Mouse (Mus musculus) adrenal gland, postnatal 10 days (tissue): ENCODE results near the gene Ric1. TPM values are rescaled to one million over a fixed set of nuclear protein-coding genes. Genes with fewer than 3 reads are reported as not detected.

Source experiments
- DNase-seq: peaks from one replicate; pipeline ENCODE4 v3.0.0; 2021; ENCODE audit warnings: mixed read lengths
- long read RNA-seq, 2 experiments: library from polyadenylated mRNA; stranded (forward); transcript quantifications; one replicate each; pipeline ENCODE4 v2.0.0; 2021
- total RNA-seq, 2 experiments: library from RNA; stranded (reverse); gene quantifications; 2 replicates each; pipeline ENCODE4 v1.2.3; 2021

The Ric1 gene
- 10 to 100 TPM; 51.9 to 57.6 TPM for total RNA-seq
- long read RNA-seq, experiment 1, full-length matches to known transcripts = 3 of 4 reads
- long read RNA-seq, experiment 1, partial matches to known transcripts = 0 of 4 reads
- long read RNA-seq, experiment 1, other reads (novel, unspliced or antisense) = 1 of 4 reads
- long read RNA-seq, experiment 2, full-length matches to known transcripts = 4 of 9 reads
- long read RNA-seq, experiment 2, partial matches to known transcripts = 2 of 9 reads
- long read RNA-seq, experiment 2, other reads (novel, unspliced or antisense) = 3 of 9 reads

DNA sequence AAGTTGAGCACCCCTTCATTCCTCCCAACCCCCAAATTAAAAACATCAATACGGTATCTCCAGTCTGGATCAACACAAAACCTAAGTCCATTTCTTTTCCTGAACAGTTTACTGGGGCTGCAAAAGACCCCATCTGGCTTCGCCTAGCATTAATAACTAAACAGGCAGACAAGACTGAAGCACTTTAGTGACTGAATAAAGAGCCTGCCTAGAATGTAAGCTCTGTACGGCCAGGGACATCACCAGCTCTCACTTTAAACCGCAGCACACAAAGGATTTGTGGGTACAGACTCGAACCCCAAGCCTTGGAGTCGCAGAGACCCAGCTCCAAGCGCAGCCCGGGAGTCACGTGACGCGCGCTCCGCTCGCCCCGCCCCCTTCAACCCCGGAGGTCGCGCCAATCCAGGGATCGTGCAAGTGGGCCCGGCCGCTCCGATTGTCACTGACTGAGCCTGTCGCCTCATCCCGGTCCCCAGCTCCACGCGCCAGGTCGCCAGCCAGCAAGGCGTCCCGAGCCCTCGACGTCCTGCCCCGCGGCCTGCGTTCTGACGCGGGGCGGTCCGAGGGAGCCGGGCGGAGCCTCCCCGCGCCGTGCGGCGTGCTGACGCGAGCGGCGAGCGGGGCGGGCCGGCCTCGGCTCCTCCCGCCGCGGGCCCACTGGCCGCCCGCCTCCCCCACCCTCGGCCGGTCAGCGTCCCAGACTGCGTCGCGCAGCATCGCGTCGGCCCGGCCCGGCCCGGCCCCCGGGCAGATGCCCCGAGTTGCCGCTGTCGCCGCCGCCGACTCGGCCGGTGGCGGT, at the start of gene Ric1:
TSS of gene Ric1 (plus strand) at position 646 of the 799 bp plus-strand sequence.
- DNase-seq = peak; percentile 93

- no peak for DNase-seq
Measured at GRCm38 (mm10) chr19:29472424-29472823, 49.7 kb upstream of the Ric1 start.

DNA sequence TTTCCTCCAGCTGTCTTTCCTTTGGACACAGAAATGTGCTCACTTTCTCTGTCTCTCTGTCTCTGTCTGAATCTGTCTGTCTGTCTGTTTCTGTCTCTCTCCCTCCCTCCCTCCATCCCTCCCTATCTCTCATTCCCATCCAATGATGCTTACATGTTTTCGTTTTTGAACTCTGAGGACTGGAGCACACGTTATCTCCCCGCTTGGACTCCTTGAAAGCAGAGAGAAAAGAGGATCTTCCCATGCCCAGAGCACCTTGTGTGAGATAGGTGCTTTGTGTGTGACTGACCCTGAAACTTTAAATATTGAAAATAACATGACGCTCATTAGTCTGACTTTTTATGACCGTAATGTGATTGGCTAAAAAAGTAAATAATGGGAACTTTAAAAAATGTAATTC, 49.1 kb upstream of the Ric1 start:
- DNase-seq = no peak

GRCm38 (mm10) chr19:29474803-29475202, 47.3 kb upstream of the Ric1 start:
- no peak for DNase-seq

GRCm38 (mm10) chr19:29475210-29475620, 46.9 kb upstream of the Ric1 start:
- DNase-seq = no peak

- DNase-seq = no peak
Measured at GRCm38 (mm10) chr19:29478598-29478997, 43.5 kb upstream of the Ric1 start.

DNA sequence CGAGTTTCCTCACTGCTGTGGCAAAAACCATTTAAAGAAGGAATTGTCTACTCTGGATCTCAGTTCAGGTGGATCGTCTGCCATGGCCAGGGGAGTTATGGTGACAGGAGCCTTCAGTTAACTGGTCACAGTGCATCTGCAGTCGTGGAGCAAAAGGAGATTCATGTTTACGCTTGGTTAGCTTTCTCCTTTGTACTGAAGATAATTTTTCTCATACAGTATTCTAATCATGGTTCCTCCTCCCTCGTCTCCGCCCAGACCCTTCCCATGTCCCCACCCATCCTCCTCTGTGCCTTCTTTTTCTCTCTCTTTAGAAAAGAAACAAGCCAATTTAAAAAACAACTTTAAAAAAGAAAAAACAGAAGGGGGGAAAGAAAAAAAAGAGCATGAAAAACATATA, 40.5 kb upstream of the Ric1 start:
- DNase-seq = no peak

GRCm38 (mm10) chr19:29482148-29482547, 39.9 kb upstream of the Ric1 start:
- no peak for DNase-seq

GRCm38 (mm10) chr19:29482637-29483036, 39.4 kb upstream of the Ric1 start:
- DNase-seq = no peak

- no peak for DNase-seq
Measured at GRCm38 (mm10) chr19:29483386-29483785, 38.7 kb upstream of the Ric1 start.

- DNase-seq = no peak
Measured at GRCm38 (mm10) chr19:29484537-29484936, 37.5 kb upstream of the Ric1 start.

DNA sequence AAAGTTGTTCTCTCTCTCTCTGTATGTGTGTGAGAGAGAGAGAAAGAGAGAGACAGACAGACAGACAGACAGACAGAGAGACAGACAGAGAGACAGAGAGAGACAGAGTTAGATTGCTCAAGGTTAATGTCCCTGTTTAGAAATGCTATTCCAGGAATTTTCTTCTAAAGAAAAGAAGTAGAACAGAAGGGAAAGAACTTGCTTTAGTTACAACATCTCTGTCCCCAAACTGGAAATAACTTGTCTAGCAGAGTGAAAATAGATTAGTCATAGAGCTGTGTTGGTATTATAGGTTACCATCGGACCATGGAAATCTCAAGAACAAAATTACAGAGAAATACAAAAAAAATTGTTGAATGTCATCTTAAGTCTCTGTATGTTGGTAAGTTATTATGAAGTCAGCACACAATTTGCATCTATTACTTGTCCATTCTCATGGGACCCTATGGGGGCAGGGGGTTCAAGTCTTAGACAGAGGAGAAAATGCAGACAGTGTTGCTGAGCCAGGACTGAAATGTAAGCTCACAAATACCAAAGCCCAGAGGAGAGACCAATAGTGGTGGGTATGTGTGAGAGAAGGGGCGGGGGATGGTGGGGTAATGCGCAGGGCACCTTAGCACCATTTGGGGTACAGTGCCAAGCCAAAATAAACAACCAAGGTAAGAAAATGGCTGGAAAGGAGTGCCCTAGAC, 36.7 kb upstream of the Ric1 start:
- no peak for DNase-seq

DNA sequence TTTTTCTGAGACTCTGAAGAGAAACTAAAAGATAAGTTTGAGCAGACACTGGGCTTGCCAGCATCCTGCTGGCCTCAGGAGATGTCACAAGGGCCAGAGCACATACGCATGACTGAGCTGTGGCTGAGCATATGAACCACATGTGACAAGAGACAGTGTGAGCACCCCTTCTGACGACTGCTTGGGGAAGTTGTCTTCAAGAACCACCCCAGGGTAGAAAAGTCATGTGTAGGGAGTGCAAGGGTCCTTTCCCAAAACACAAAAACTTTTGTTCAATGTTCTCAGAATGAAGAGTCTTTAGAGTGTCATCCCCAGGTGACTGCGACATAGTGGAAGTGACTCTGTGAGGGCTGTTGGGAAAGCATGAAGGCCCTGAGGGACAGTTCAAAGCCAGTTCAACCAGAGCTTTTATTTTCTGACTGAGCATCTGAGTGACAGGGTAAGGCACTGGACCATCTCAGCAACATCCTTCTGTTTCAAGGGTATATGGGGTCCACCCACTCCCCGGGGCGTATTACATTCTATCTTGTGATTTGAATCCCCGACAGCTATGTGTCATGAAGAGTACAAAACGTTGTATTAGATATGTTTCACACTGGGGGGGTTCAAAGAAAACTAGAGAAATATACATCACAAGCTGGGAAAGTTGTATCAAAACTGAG, 35.4 kb upstream of the Ric1 start:
- DNase-seq = no peak

DNA sequence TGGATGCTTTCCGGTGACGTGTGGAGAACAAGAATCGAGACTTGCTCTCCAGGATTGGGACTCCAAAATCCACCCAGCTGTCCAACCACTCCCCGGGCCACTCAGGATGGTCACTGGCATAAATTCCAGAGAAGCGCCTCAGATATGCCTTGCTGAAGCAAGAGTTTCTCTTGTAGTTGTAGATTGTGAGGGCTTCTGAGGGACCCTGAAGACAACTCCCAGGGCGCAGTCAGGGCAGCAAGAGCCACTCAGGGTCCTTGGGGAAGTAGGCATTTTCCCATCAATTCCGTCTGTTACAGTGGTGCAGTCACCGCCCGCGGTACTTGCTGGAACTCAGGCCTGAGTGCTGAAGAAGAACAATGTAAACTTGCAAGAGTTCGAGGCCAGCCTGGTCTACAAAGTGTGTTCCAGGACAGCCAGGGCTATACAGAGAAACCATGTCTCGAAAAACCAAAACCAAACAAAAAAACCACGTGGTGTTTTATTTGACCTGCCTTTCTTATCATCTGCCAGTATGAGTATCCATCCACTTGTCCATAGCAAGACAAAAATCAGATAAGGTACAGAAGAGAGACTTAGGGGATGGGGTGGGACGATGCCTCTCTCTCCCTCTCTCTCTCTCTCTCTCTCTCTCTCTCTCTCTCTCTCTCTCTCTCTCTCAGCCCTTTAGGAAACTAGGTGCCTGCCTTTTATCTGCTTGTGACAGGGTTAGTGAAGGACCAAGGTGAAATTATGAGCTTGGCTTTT, 34.6 kb upstream of the Ric1 start:
- DNase-seq = no peak

GRCm38 (mm10) chr19:29488073-29488390, 34.0 kb upstream of the Ric1 start:
- DNase-seq = no peak

GRCm38 (mm10) chr19:29488420-29488819, 33.7 kb upstream of the Ric1 start:
- DNase-seq = no peak

GRCm38 (mm10) chr19:29489785-29490284, 32.2 kb upstream of the Ric1 start:
- peak; percentile 56 for DNase-seq

GRCm38 (mm10) chr19:29491467-29491866, 30.6 kb upstream of the Ric1 start:
- DNase-seq = no peak

DNA sequence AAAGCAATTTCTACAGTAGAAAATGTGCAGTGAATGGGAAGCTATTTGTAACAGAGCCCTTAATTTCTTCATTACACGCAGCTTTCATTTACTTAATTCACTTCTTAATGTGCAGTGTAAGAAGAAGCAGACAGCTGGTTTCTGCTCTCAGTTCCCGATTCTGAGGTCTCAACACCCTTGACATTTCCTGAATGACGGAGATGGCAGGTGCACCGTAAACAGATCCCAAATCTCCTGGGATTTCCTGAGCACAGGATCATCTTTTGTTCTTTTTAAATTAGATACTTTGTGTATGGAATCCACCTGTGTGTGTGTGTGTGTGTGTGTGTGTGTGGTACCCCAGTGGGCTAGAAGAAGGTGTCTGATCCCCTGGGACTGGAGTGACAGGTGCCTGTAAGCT, 27.6 kb upstream of the Ric1 start:
- no peak for DNase-seq

GRCm38 (mm10) chr19:29496001-29496597, 26.0 kb upstream of the Ric1 start:
- DNase-seq = no peak

DNA sequence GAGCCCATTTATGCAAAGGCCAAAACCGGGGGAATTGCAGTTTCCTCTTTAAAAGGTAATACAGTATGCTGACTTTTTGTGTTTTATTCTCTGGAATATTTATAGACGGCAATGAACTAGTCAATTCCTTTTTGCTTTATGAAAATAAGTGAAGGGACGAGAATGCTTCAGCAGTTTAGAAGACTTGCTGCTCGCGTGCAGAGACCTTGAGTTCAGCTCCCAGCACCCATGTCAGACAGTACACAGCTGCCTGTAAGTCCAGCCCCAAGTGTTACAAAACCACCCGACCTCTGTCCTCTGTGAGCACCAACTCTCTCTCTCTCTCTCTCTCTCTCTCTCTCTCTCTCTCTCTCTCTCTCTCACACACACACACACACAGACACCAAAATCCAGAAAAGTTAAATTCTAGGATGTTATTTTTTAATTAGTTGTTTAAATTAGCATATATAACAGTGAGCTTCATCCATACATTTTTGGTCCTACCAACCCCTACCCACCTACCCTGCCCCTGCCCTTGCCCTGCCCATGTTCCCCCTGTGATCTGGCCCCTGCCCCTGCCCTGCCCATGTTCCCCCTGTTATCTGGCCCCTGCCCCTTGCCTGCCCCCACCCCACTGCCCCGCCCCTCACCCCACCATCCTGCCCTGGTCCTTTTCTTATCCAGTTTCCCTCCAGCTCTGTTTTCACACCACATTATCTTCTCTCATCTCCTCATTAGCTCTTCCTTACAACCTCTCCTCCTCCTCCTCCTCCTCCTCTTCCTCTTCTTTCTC, 25.1 kb upstream of the Ric1 start:
- DNase-seq = peak; percentile 44
